Mouse (Mus musculus): ENCODE results near the gene Slc16a11. TPM values are rescaled to one million over a fixed set of nuclear protein-coding genes. Genes with fewer than 3 reads are reported as not detected.
A peak's percentile ranks its signal among the peaks of the same experiment; 100 is the strongest.

The Slc16a11 gene
- polyA plus RNA-seq, 1 experiment from 2014 or later: 11.2 TPM

- H3K36me3 ChIP-seq: no peaks in the 10 kb centered on the region
- 39% methylated on average over 5 of the region's 5 CpGs for WGBS
- H3K4me3 ChIP-seq (replicated peaks): peak overlapping the region; percentile 34
- no peak for ATAC-seq (ENCODE audit: insufficient number of reproducible peaks, low FRiP score, low TSS enrichment, low read depth)
- peaks cover 38% of the 10 kb centered on the region for H3K4me1 ChIP-seq
- H3K27me3 ChIP-seq: peaks cover 70% of the 10 kb centered on the region
- H3K4me2 ChIP-seq (replicated peaks): peak overlapping the region; percentile 51
- H3K9ac ChIP-seq: no peak overlapping the region
- H3K27ac ChIP-seq (replicated peaks): no peak overlapping the region
- H3K9me3 ChIP-seq (replicated peaks): no peaks in the 10 kb centered on the region
Observed at GRCm38 (mm10) chr11:70227126-70227525, 14.6 kb downstream of the Slc16a11 start.

- 83% methylated on average over 4 of the region's 4 CpGs for WGBS
- peak overlapping the region; percentile 34 for H3K4me3 ChIP-seq (replicated peaks)
- H3K27me3 ChIP-seq: peaks cover 70% of the 10 kb centered on the region
- H3K4me2 ChIP-seq (replicated peaks): peak overlapping the region; percentile 51; the same call in 1 of the 2 replicates
- H3K4me1 ChIP-seq: peaks cover 42% of the 10 kb centered on the region
- no peak overlapping the region for H3K9ac ChIP-seq
- H3K9me3 ChIP-seq (replicated peaks): no peaks in the 10 kb centered on the region
- no peak for ATAC-seq (ENCODE audit: insufficient number of reproducible peaks, low FRiP score, low TSS enrichment, low read depth)
- no peak overlapping the region for H3K27ac ChIP-seq (replicated peaks)
- H3K36me3 ChIP-seq: no peaks in the 10 kb centered on the region
Observed at GRCm38 (mm10) chr11:70227661-70228245, 15.2 kb downstream of the Slc16a11 start.

GRCm38 (mm10) chr11:70228828-70229227 is 16.3 kb downstream of the Slc16a11 start:
- peaks cover 68% of the 10 kb centered on the region for H3K27me3 ChIP-seq
- H3K9me3 ChIP-seq (replicated peaks): no peaks in the 10 kb centered on the region
- H3K4me1 ChIP-seq: peaks cover 52% of the 10 kb centered on the region
- peak overlapping the region; percentile 34 for H3K4me3 ChIP-seq (replicated peaks)
- H3K4me2 ChIP-seq (replicated peaks): peak overlapping the region; percentile 51
- no peaks in the 10 kb centered on the region for H3K36me3 ChIP-seq
- 0 out of 2 replicates have a peak overlapping the region, but pooled peaks have one; percentile 52 for H3K27ac ChIP-seq (replicated peaks)
- 1% methylated on average over 19 of the region's 19 CpGs for WGBS
- ATAC-seq (ENCODE audit: insufficient number of reproducible peaks, low FRiP score, low TSS enrichment, low read depth): no peak
- H3K9ac ChIP-seq: no peak overlapping the region

- WGBS: 2% methylated on average over 39 of the region's 39 CpGs
- no peaks in the 10 kb centered on the region for H3K36me3 ChIP-seq
- H3K9me3 ChIP-seq (replicated peaks): no peaks in the 10 kb centered on the region
- ATAC-seq (ENCODE audit: insufficient number of reproducible peaks, low FRiP score, low TSS enrichment, low read depth): no peak
- H3K4me2 ChIP-seq (replicated peaks): peak within 1 kb of the TSS; percentile 51
- H3K4me3 ChIP-seq (replicated peaks): peak within 1 kb of the TSS; percentile 34
- 0 out of 2 replicates have a peak within 1 kb of the TSS, but pooled peaks have one; percentile 12 for H3K9ac ChIP-seq
- peaks cover 58% of the 10 kb centered on the region for H3K4me1 ChIP-seq
- H3K27ac ChIP-seq (replicated peaks): peak within 1 kb of the TSS; percentile 55
- peaks cover 63% of the 10 kb centered on the region for H3K27me3 ChIP-seq
Observed at GRCm38 (mm10) chr11:70229260-70230010, 16.9 kb downstream of the Slc16a11 start, which contains the start of gene Bcl6b. Gene Bcl6b (minus strand): TSS chr11:70229798.

- Histone ChIP-seq H3K27ac (replicated peaks) (peak overlapping the region; percentile 55), H3K4me3 (replicated peaks) (peak overlapping the region; percentile 34), H3K9ac (no peak overlapping the region), H3K9me3 (replicated peaks) (no peaks in the 10 kb centered on the region), H3K4me1 (peaks cover 65% of the 10 kb centered on the region), H3K4me2 (replicated peaks) (peak overlapping the region; percentile 51), H3K36me3 (peaks cover 6% of the 10 kb centered on the region; the same call in 1 of the 2 replicates), H3K27me3 (peaks cover 55% of the 10 kb centered on the region)
- 1% methylated on average over 32 of the region's 32 CpGs for WGBS
- ATAC-seq (ENCODE audit: insufficient number of reproducible peaks, low FRiP score, low TSS enrichment, low read depth): 0 out of 2 replicates have a peak, but pooled peaks have one; percentile 20
Observed at GRCm38 (mm10) chr11:70230239-70230727, 17.7 kb downstream of the Slc16a11 start.

GRCm38 (mm10) chr11:70232546-70232945 is 20.0 kb downstream of the Slc16a11 start:
- H3K4me2 ChIP-seq (replicated peaks): peak overlapping the region; percentile 54
- peak overlapping the region; percentile 35 for H3K9ac ChIP-seq
- WGBS: 1% methylated on average over 9 of the region's 10 CpGs
- H3K27ac ChIP-seq (replicated peaks): peak overlapping the region; percentile 44; the same call in 1 of the 2 replicates
- H3K36me3 ChIP-seq: peaks cover 12% of the 10 kb centered on the region; the same call in 1 of the 2 replicates
- H3K4me1 ChIP-seq: peaks cover 63% of the 10 kb centered on the region
- peak overlapping the region; percentile 44 for H3K4me3 ChIP-seq (replicated peaks)
- H3K9me3 ChIP-seq (replicated peaks): no peaks in the 10 kb centered on the region
- ATAC-seq (ENCODE audit: insufficient number of reproducible peaks, low FRiP score, low TSS enrichment, low read depth): no peak
- H3K27me3 ChIP-seq: peaks cover 33% of the 10 kb centered on the region

- Histone ChIP-seq H3K9me3 (replicated peaks) (no peaks in the 10 kb centered on the region), H3K27ac (replicated peaks) (peak overlapping the region; percentile 44; the same call in 1 of the 2 replicates), H3K4me1 (peaks cover 63% of the 10 kb centered on the region), H3K9ac (peak overlapping the region; percentile 35), H3K27me3 (peaks cover 28% of the 10 kb centered on the region), H3K4me3 (replicated peaks) (peak overlapping the region; percentile 44), H3K4me2 (replicated peaks) (peak overlapping the region; percentile 54), H3K36me3 (peaks cover 12% of the 10 kb centered on the region; the same call in 1 of the 2 replicates)
- WGBS: 26% methylated on average over 8 of the region's 8 CpGs
- no peak for ATAC-seq (ENCODE audit: insufficient number of reproducible peaks, low FRiP score, low TSS enrichment, low read depth)
Observed at GRCm38 (mm10) chr11:70233016-70233415, 20.5 kb downstream of the Slc16a11 start.

GRCm38 (mm10) chr11:70234037-70234436 is 21.5 kb downstream of the Slc16a11 start:
- H3K4me3 ChIP-seq (replicated peaks): no peak overlapping the region

GRCm38 (mm10) chr11:70234497-70234896 is 21.9 kb downstream of the Slc16a11 start:
- H3K36me3 ChIP-seq: peaks cover 12% of the 10 kb centered on the region; the same call in 1 of the 2 replicates
- 81% methylated on average over 8 of the region's 8 CpGs for WGBS

More at GRCm38 (mm10) chr11:70234037-70234436, 21.5 kb downstream of the Slc16a11 start:
- H3K9ac ChIP-seq: no peak overlapping the region
- ATAC-seq (ENCODE audit: insufficient number of reproducible peaks, low FRiP score, low TSS enrichment, low read depth): no peak
- H3K27ac ChIP-seq (replicated peaks): peak overlapping the region; percentile 65
- H3K27me3 ChIP-seq: peaks cover 18% of the 10 kb centered on the region
- H3K9me3 ChIP-seq (replicated peaks): no peaks in the 10 kb centered on the region
- peak overlapping the region; percentile 54; the same call in 1 of the 2 replicates for H3K4me2 ChIP-seq (replicated peaks)
- 72% methylated on average over 5 of the region's 5 CpGs for WGBS
- H3K4me1 ChIP-seq: peaks cover 64% of the 10 kb centered on the region
- H3K36me3 ChIP-seq: peaks cover 12% of the 10 kb centered on the region; the same call in 1 of the 2 replicates

GRCm38 (mm10) chr11:70235254-70235900 is 22.8 kb downstream of the Slc16a11 start:
- Histone ChIP-seq H3K9ac (no peak overlapping the region), H3K27ac (replicated peaks) (no peak overlapping the region), H3K27me3 (peaks cover 5% of the 10 kb centered on the region), H3K36me3 (peaks cover 12% of the 10 kb centered on the region; the same call in 1 of the 2 replicates), H3K9me3 (replicated peaks) (no peaks in the 10 kb centered on the region), H3K4me3 (replicated peaks) (no peak overlapping the region), H3K4me2 (replicated peaks) (no peak overlapping the region), H3K4me1 (peaks cover 57% of the 10 kb centered on the region)
- ATAC-seq (ENCODE audit: insufficient number of reproducible peaks, low FRiP score, low TSS enrichment, low read depth): no peak
- WGBS: 89% methylated on average over 12 of the region's 12 CpGs

More at GRCm38 (mm10) chr11:70234497-70234896, 21.9 kb downstream of the Slc16a11 start:
- H3K9me3 ChIP-seq (replicated peaks): no peaks in the 10 kb centered on the region
- H3K4me3 ChIP-seq (replicated peaks): no peak overlapping the region
- ATAC-seq (ENCODE audit: insufficient number of reproducible peaks, low FRiP score, low TSS enrichment, low read depth): no peak
- no peak overlapping the region for H3K4me2 ChIP-seq (replicated peaks)
- peak overlapping the region; percentile 65 for H3K27ac ChIP-seq (replicated peaks)
- peaks cover 14% of the 10 kb centered on the region for H3K27me3 ChIP-seq
- peaks cover 62% of the 10 kb centered on the region for H3K4me1 ChIP-seq
- H3K9ac ChIP-seq: no peak overlapping the region

Data from embryonic facial prominence, embryonic 15.5 days (tissue).